In genomic region chr14:51883527-51884030, GRCm38 (mm10) we compare ENCODE assay signal across 8 mouse cellular contexts. TPM values are rescaled to one million over a fixed set of nuclear protein-coding genes. Genes with fewer than 3 reads are reported as not detected.
DNase-seq lines count a peak whose midpoint lies in the region; ATAC-seq and TF ChIP-seq lines count a peak whose summit lies in the region.

No protein-coding gene starts in this region.

- no peak overlapping the region for H3K27ac ChIP-seq in CH12.LX (ENCODE audit: insufficient read depth, low read depth)
- H3K27ac ChIP-seq in forebrain, embryonic 10.5 days: peak overlapping the region; percentile 92
- peak overlapping the region; percentile 81 for H3K27ac ChIP-seq in heart, embryonic 15.5 days
- 0 out of 2 replicates have a peak overlapping the region, but pooled peaks have one; percentile 29 for H3K27ac ChIP-seq in liver, embryonic 13.5 days
- H3K27ac ChIP-seq in stomach, embryonic 15.5 days: peak overlapping the region; percentile 84

- 0 out of 2 replicates have a peak, but pooled peaks have one; percentile 38 for TF ChIP-seq POLR2A in CH12.LX (IDR thresholded peaks at IDR 0.05; ENCODE audit: low read depth, low read length)

- in situ Hi-C loops in CH12.LX (cut with MboI; ENCODE audit: low pct_ligation_motif_present, low pct_unique_long_range_greater_than_20kb, low sequenced_read_pairs): no loop called here

- WGBS in forebrain, embryonic 10.5 days: under 1% methylated on average over 4 of the region's 4 CpGs
- WGBS in heart, embryonic 15.5 days: under 1% methylated on average over 4 of the region's 4 CpGs
- WGBS in liver, embryonic 13.5 days (ENCODE audit: insufficient replicate concordance): under 1% methylated on average over 4 of the region's 4 CpGs
- WGBS in stomach, embryonic 15.5 days: 1% methylated on average over 4 of the region's 4 CpGs

- peaks cover 12 to 24% of the 10 kb centered on the region in 2 experiments for H3K36me3 ChIP-seq in CH12.LX (replicated peaks in 1 of 2; ENCODE audit: control insufficient read depth in 1 of 2, insufficient read depth in 1 of 2, low read length in 1 of 2)
- peaks cover 27% of the 10 kb centered on the region for H3K36me3 ChIP-seq in forebrain, embryonic 10.5 days (replicated peaks)
- peaks cover 21% of the 10 kb centered on the region for H3K36me3 ChIP-seq in heart, embryonic 15.5 days
- H3K36me3 ChIP-seq in liver, embryonic 13.5 days: peaks cover 19% of the 10 kb centered on the region
- H3K36me3 ChIP-seq in stomach, embryonic 15.5 days: peaks cover 18% of the 10 kb centered on the region; the same call in 1 of the 2 replicates

- H3K4me2 ChIP-seq in CH12.LX (ENCODE audit: insufficient read depth, low read depth, poor library complexity, severe bottlenecking): peak overlapping the region; percentile 94
- peak overlapping the region; percentile 90 for H3K4me2 ChIP-seq in heart, embryonic 15.5 days
- H3K4me2 ChIP-seq in liver, embryonic 13.5 days: peak overlapping the region; percentile 95
- peak overlapping the region; percentile 74 for H3K4me2 ChIP-seq in stomach, embryonic 15.5 days

- 0 out of 2 replicates have a peak, but pooled peaks have one; percentile 9 for ATAC-seq in heart, embryonic 15.5 days (replicated peaks; ENCODE audit: insufficient number of reproducible peaks, insufficient read depth, low FRiP score, low read depth)
- ATAC-seq in liver, embryonic 13.5 days (ENCODE audit: low read depth): peak; percentile 12; the same call in 1 of the 2 replicates
- ATAC-seq in stomach, embryonic 15.5 days (ENCODE audit: insufficient read depth, low FRiP score, low read depth): peak; percentile 28; the same call in 1 of the 2 replicates

- peak; percentile 66 to 82; a peak in 3 of 4 replicates for TF ChIP-seq CTCF in CH12.LX (conservative IDR thresholded peaks at IDR 0.05 in 1 of 2, IDR thresholded peaks at IDR 0.05 in 1 of 2; ENCODE audit: low read depth in 2 of 2, low read length in 2 of 2)

- no peaks in the 10 kb centered on the region for H3K9me3 ChIP-seq in CH12.LX (replicated peaks; ENCODE audit: low read length)
- H3K9me3 ChIP-seq in forebrain, embryonic 10.5 days: no peaks in the 10 kb centered on the region
- no peaks in the 10 kb centered on the region for H3K9me3 ChIP-seq in heart, embryonic 15.5 days (replicated peaks)
- no peaks in the 10 kb centered on the region for H3K9me3 ChIP-seq in liver, embryonic 13.5 days (replicated peaks)
- no peaks in the 10 kb centered on the region for H3K9me3 ChIP-seq in stomach, embryonic 15.5 days

- dilution Hi-C loops in CH12.LX (cut with MboI; ENCODE audit: extremely low pct_ligation_motif_present, extremely low pct_unique_long_range_greater_than_20kb, low sequenced_read_pairs): no loop called here

- DNase-seq in CH12.LX (ENCODE audit: extremely low read depth): peak; percentile 95
- DNase-seq in brain, embryonic 18.5 days (ENCODE audit: low read depth, low spot score): peak; percentile 45
- DNase-seq in forebrain, embryonic 10.5 days (ENCODE audit: extremely low spot score, low spot score): peak; percentile 49
- DNase-seq in kidney, postnatal 10 days: peak; percentile 87
- peak; percentile 38 for DNase-seq in liver, embryonic 13.5 days
- DNase-seq in naive thymus-derived CD4-positive, alpha-beta T cell, adult 2 months (ENCODE audit: low read depth): peak; percentile 97

- TF ChIP-seq RAD21 in CH12.LX (IDR thresholded peaks at IDR 0.05; ENCODE audit: low read depth, low read length): peak; percentile 49

- H3K4me1 ChIP-seq in CH12.LX (ENCODE audit: control insufficient read depth in 1 of 2, insufficient read depth in 2 of 2): peaks cover 0 to 15% of the 10 kb centered on the region in 2 experiments; a peak in 2 of 4 replicates
- H3K4me1 ChIP-seq in forebrain, embryonic 10.5 days: peaks cover 19% of the 10 kb centered on the region
- peaks cover 17% of the 10 kb centered on the region for H3K4me1 ChIP-seq in heart, embryonic 15.5 days (replicated peaks)
- H3K4me1 ChIP-seq in liver, embryonic 13.5 days (replicated peaks): peaks cover 22% of the 10 kb centered on the region
- peaks cover 11% of the 10 kb centered on the region; the same call in 1 of the 2 replicates for H3K4me1 ChIP-seq in stomach, embryonic 15.5 days

- peaks cover 13% of the 10 kb centered on the region for H3K79me2 ChIP-seq in CH12.LX (replicated peaks; ENCODE audit: control insufficient read depth, extremely low read depth, insufficient read depth, poor library complexity, severe bottlenecking)

- peak overlapping the region; percentile 67 for H3K9ac ChIP-seq in CH12.LX (ENCODE audit: insufficient read depth, low read depth)
- H3K9ac ChIP-seq in heart, embryonic 15.5 days: peak overlapping the region; percentile 40; the same call in 1 of the 2 replicates
- no peak overlapping the region for H3K9ac ChIP-seq in liver, embryonic 13.5 days
- no peak overlapping the region for H3K9ac ChIP-seq in stomach, embryonic 15.5 days

- TF ChIP-seq EP300 in CH12.LX (IDR thresholded peaks at IDR 0.05; ENCODE audit: low read length): no peak

- H3K4me3 ChIP-seq in CH12.LX (replicated peaks in 1 of 3; ENCODE audit: low read depth in 2 of 3, low read length in 2 of 3, poor library complexity in 1 of 3): peak overlapping the region; percentile 48 to 71 (median 63)
- peak overlapping the region; percentile 62 for H3K4me3 ChIP-seq in forebrain, embryonic 10.5 days
- peak overlapping the region; percentile 89 for H3K4me3 ChIP-seq in heart, embryonic 15.5 days
- H3K4me3 ChIP-seq in liver, embryonic 13.5 days (replicated peaks): peak overlapping the region; percentile 82
- peak overlapping the region; percentile 71 for H3K4me3 ChIP-seq in stomach, embryonic 15.5 days (replicated peaks)

- H3K27me3 ChIP-seq in CH12.LX (replicated peaks): no peaks in the 10 kb centered on the region
- no peaks in the 10 kb centered on the region for H3K27me3 ChIP-seq in forebrain, embryonic 10.5 days (ENCODE audit: poor library complexity, severe bottlenecking)
- no peaks in the 10 kb centered on the region for H3K27me3 ChIP-seq in heart, embryonic 15.5 days
- no peaks in the 10 kb centered on the region for H3K27me3 ChIP-seq in liver, embryonic 13.5 days
- no peaks in the 10 kb centered on the region for H3K27me3 ChIP-seq in stomach, embryonic 15.5 days (replicated peaks)

TF ChIP-seq in CH12.LX, 34 proteins besides CTCF, POLR2A, EP300 and RAD21 (continues in another document):
- 0 out of 2 replicates have a peak, but pooled peaks have one; percentile 37 for TF ChIP-seq TBP (conservative IDR thresholded peaks at IDR 0.05; ENCODE audit: low read depth, low read length)
- no peak for TF ChIP-seq PAX5 (IDR thresholded peaks at IDR 0.05; ENCODE audit: low read length)
- peak; percentile 73 for TF ChIP-seq MAX (IDR thresholded peaks at IDR 0.05; ENCODE audit: low read length)
- peak; percentile 50 for TF ChIP-seq HCFC1 (IDR thresholded peaks at IDR 0.05; ENCODE audit: low read depth, low read length)
- TF ChIP-seq POLR2AphosphoS2 (IDR thresholded peaks at IDR 0.05; ENCODE audit: low read depth, low read length): no peak

RNA-seq across cellular contexts. Expression of gene Mettl17, which starts 1.1 kb away (rescaled TPM):
- 19.5 and 21.7 TPM in 2 replicates for total RNA-seq in CH12.LX (2012; rRNA removed)
- total RNA-seq in CH12.LX (2014; rRNA removed): 26.2 and 32.3 TPM in 2 replicates
- polyA plus RNA-seq in CH12.LX (2012; ENCODE audit: insufficient read length, low read depth): 29.9 and 32.0 TPM in 2 replicates
- 43.3 and 59.9 TPM in 2 replicates for polyA plus RNA-seq in forebrain, embryonic 10.5 days (2016; fragmentation: Nextera tagmentation; extraction: Ambion mirVana)
- 35.6 and 39.4 TPM in 2 replicates for polyA plus RNA-seq in heart, embryonic 15.5 days (2015; fragmentation: Nextera tagmentation; extraction: Ambion mirVana)
- polyA plus RNA-seq in liver, embryonic 13.5 days (2015; fragmentation: Nextera tagmentation; extraction: Ambion mirVana): 16.6 and 19.8 TPM in 2 replicates
- 50.7 and 57.7 TPM in 2 replicates for polyA plus RNA-seq in stomach, embryonic 15.5 days (2015; fragmentation: Nextera tagmentation; extraction: Ambion mirVana)

RNA-seq across cellular contexts. Expression of gene Slc39a2, which starts 9.1 kb away (rescaled TPM):
- 0.42 TPM in 2 replicates for total RNA-seq in CH12.LX (2012; rRNA removed)
- total RNA-seq in CH12.LX (2014; rRNA removed): 0.11 and 0.20 TPM in 2 replicates
- polyA plus RNA-seq in CH12.LX (2012; ENCODE audit: insufficient read length, low read depth): 0.44 and 0.49 TPM in 2 replicates
- 0.50 and 0.77 TPM in 2 replicates for polyA plus RNA-seq in forebrain, embryonic 10.5 days (2016; fragmentation: Nextera tagmentation; extraction: Ambion mirVana)
- polyA plus RNA-seq in heart, embryonic 15.5 days (2015; fragmentation: Nextera tagmentation; extraction: Ambion mirVana): 0.29 and 0.34 TPM in 2 replicates
- polyA plus RNA-seq in liver, embryonic 13.5 days (2015; fragmentation: Nextera tagmentation; extraction: Ambion mirVana): 0.05 and 0.08 TPM in 2 replicates
- 0.73 and 0.98 TPM in 2 replicates for polyA plus RNA-seq in stomach, embryonic 15.5 days (2015; fragmentation: Nextera tagmentation; extraction: Ambion mirVana)

RNA-seq across cellular contexts. Expression of gene Ear6, which starts 30.1 kb away (rescaled TPM):
- total RNA-seq in CH12.LX (2012; rRNA removed) (not detected in 2 replicates), CH12.LX (2014; rRNA removed) (not detected in 2 replicates)
- not detected in 2 replicates for polyA plus RNA-seq in CH12.LX (2012; ENCODE audit: insufficient read length, low read depth)
- polyA plus RNA-seq in forebrain, embryonic 10.5 days (2016; fragmentation: Nextera tagmentation; extraction: Ambion mirVana): not detected in 2 replicates
- polyA plus RNA-seq in heart, embryonic 15.5 days (2015; fragmentation: Nextera tagmentation; extraction: Ambion mirVana): not detected in 2 replicates
- polyA plus RNA-seq in liver, embryonic 13.5 days (2015; fragmentation: Nextera tagmentation; extraction: Ambion mirVana): 9.8 and 10.1 TPM in 2 replicates
- 0.19 and 0.39 TPM in 2 replicates for polyA plus RNA-seq in stomach, embryonic 15.5 days (2015; fragmentation: Nextera tagmentation; extraction: Ambion mirVana)

RNA-seq across cellular contexts. Expression of gene Ndrg2, which starts 30.4 kb away (rescaled TPM):
- total RNA-seq in CH12.LX (2012; rRNA removed) (0.59 and 1.1 TPM in 2 replicates), CH12.LX (2014; rRNA removed) (0.43 and 0.50 TPM in 2 replicates)
- polyA plus RNA-seq in CH12.LX (2012; ENCODE audit: insufficient read length, low read depth): 0.74 and 1.0 TPM in 2 replicates
- 9.0 and 9.1 TPM in 2 replicates for polyA plus RNA-seq in forebrain, embryonic 10.5 days (2016; fragmentation: Nextera tagmentation; extraction: Ambion mirVana)
- 330 and 367 TPM in 2 replicates for polyA plus RNA-seq in heart, embryonic 15.5 days (2015; fragmentation: Nextera tagmentation; extraction: Ambion mirVana)
- 16.1 and 17.1 TPM in 2 replicates for polyA plus RNA-seq in liver, embryonic 13.5 days (2015; fragmentation: Nextera tagmentation; extraction: Ambion mirVana)
- polyA plus RNA-seq in stomach, embryonic 15.5 days (2015; fragmentation: Nextera tagmentation; extraction: Ambion mirVana): 73.7 and 81.7 TPM in 2 replicates

RNA-seq across cellular contexts. Expression of gene Tppp2, which starts 34.6 kb away (rescaled TPM):
- total RNA-seq in CH12.LX (2012; rRNA removed) (not detected in 2 replicates), CH12.LX (2014; rRNA removed) (not detected in 2 replicates)
- polyA plus RNA-seq in CH12.LX (2012; ENCODE audit: insufficient read length, low read depth): not detected in 2 replicates
- not detected in 2 replicates for polyA plus RNA-seq in forebrain, embryonic 10.5 days (2016; fragmentation: Nextera tagmentation; extraction: Ambion mirVana)
- not detected in 2 replicates for polyA plus RNA-seq in heart, embryonic 15.5 days (2015; fragmentation: Nextera tagmentation; extraction: Ambion mirVana)
- polyA plus RNA-seq in liver, embryonic 13.5 days (2015; fragmentation: Nextera tagmentation; extraction: Ambion mirVana): not detected in 2 replicates
- not detected in 2 replicates for polyA plus RNA-seq in stomach, embryonic 15.5 days (2015; fragmentation: Nextera tagmentation; extraction: Ambion mirVana)

Comparison
In these comparisons a context has a peak if more than half of its experiments do, and no peak if none do; other contexts are left out.
1. DNase-seq: peak in every context shown above with its lines; median percentile 97 in naive thymus-derived CD4-positive, alpha-beta T cell, adult 2 months; 95 in CH12.LX; 87 in kidney, postnatal 10 days; 49 in forebrain, embryonic 10.5 days; 45 in brain, embryonic 18.5 days; 38 in liver, embryonic 13.5 days.
2. H3K9ac ChIP-seq: peak in CH12.LX (single experiment) and heart, embryonic 15.5 days (single experiment); none in liver, embryonic 13.5 days (single experiment) and stomach, embryonic 15.5 days (single experiment).
3. Peak in every context shown above with its lines, with median percentiles within 50 percentile points of each other: H3K4me2 ChIP-seq, H3K4me3 ChIP-seq and ATAC-seq.